Mouse (Mus musculus): Measurements from ENCODE around the gene Fam196b. TPM values are rescaled to one million over a fixed set of nuclear protein-coding genes. Genes with fewer than 3 reads are reported as not detected.

Gene Fam196b
- polyA plus RNA-seq, 1 experiment = 0.08 TPM

DNA sequence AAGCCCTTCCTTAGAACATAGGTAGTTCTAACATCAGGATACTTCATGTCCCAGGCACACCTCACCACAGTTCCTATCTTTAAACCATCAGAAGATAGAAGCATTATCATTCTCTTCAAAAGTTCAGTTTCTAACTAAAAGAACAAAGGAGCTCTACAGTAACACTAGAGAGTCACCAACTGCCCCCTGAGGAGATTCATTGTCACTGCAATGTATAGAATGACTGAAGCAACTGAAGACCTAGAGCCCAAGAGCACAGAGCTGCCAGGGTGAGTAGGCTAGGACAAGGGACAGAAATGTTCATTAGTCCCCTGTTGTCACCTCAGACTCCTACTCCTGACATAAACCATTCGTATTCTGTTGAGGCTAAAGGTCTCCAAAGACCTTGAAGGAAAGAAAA is 152.4 kb downstream of the Fam196b start:
- no peaks in the 10 kb centered on the region for H3K4me1 ChIP-seq (ENCODE audit: control insufficient read depth, insufficient read depth, low read length)
- H3K36me3 ChIP-seq (ENCODE audit: control insufficient read depth, insufficient read depth, low read length) = no peaks in the 10 kb centered on the region
- WGBS = 71% methylated on average over 1 of the region's 1 CpGs
- H3K27ac ChIP-seq (ENCODE audit: insufficient read depth, low read depth, low read length) = no peak overlapping the region
- DNase-seq = no peak
- TF ChIP-seq CTCF (conservative IDR thresholded peaks at IDR 0.05; ENCODE audit: insufficient read depth, insufficient read length, low read depth, low read length) (no peak), POLR2A (IDR thresholded peaks at IDR 0.05; ENCODE audit: low read depth, low read length) (no peak)
- H3K4me3 ChIP-seq (ENCODE audit: insufficient read depth, low read depth, low read length) = no peak overlapping the region
- no peaks in the 10 kb centered on the region for H3K27me3 ChIP-seq (replicated peaks; ENCODE audit: control insufficient read depth, insufficient read depth, low read length)

DNA sequence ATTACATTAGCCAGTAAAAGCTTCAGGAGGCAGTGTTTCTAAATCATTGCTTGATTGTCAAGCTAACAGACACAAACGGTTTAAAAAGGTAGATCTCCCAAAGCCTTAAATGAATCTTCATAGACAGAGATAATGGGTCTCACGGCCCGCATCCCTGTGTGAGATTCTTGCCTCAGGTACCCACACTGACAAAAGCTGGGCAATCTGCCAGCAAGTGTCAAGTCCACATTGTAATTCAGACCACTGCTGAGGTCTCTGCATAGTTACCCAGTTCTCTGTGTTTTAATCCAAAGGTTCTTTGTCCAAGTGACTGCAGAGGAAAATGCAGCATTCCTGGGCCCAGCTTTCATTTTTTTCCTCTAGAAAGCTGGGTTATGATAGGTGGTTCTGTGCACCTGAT is 153.9 kb downstream of the Fam196b start:
- no peaks in the 10 kb centered on the region for H3K4me1 ChIP-seq (ENCODE audit: control insufficient read depth, insufficient read depth, low read length)
- no peaks in the 10 kb centered on the region for H3K27me3 ChIP-seq (replicated peaks; ENCODE audit: control insufficient read depth, insufficient read depth, low read length)
- WGBS = 30% methylated on average over 3 of the region's 3 CpGs
- peak; percentile 43 for DNase-seq
- H3K36me3 ChIP-seq (ENCODE audit: control insufficient read depth, insufficient read depth, low read length) = no peaks in the 10 kb centered on the region
- no peak for TF ChIP-seq POLR2A (IDR thresholded peaks at IDR 0.05; ENCODE audit: low read depth, low read length)
- no peak for TF ChIP-seq CTCF (conservative IDR thresholded peaks at IDR 0.05; ENCODE audit: insufficient read depth, insufficient read length, low read depth, low read length)
- H3K4me3 ChIP-seq (ENCODE audit: insufficient read depth, low read depth, low read length) = no peak overlapping the region
- no peak overlapping the region for H3K27ac ChIP-seq (ENCODE audit: insufficient read depth, low read depth, low read length)

DNA sequence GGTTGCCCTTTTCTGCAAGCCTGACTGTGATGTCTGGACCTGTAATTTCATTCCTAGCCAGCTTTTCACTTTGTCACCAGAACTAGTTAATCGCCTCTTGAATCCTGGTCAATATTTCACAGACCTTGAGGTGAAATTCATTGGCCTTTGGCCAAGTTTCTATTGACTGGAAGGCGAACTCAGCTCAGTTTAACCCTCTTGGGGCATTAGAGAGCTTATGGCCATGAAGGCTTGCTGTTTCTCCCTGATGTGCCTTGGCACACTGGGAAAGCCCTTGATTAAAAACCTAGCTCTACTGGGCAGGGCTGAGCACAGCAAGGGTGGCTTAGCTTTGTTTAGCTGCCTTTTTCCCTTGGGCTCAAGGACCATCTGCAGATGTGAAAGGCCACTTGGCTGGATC is 155.2 kb downstream of the Fam196b start:
- peak; percentile 85 for DNase-seq
- WGBS = 27% methylated on average over 2 of the region's 2 CpGs
- TF ChIP-seq CTCF (conservative IDR thresholded peaks at IDR 0.05; ENCODE audit: insufficient read depth, insufficient read length, low read depth, low read length) (no peak), POLR2A (IDR thresholded peaks at IDR 0.05; ENCODE audit: low read depth, low read length) (no peak)
- Histone ChIP-seq H3K4me3 (ENCODE audit: insufficient read depth, low read depth, low read length) (no peak overlapping the region), H3K4me1 (ENCODE audit: control insufficient read depth, insufficient read depth, low read length) (no peaks in the 10 kb centered on the region), H3K36me3 (ENCODE audit: control insufficient read depth, insufficient read depth, low read length) (no peaks in the 10 kb centered on the region), H3K27ac (ENCODE audit: insufficient read depth, low read depth, low read length) (no peak overlapping the region), H3K27me3 (replicated peaks; ENCODE audit: control insufficient read depth, insufficient read depth, low read length) (no peaks in the 10 kb centered on the region)

Other genes starting within 250 kb of the Fam196b start
- gene 4930469K13Rik, start 216.3 kb upstream of the Fam196b start, polyA plus RNA-seq (2012; rRNA removed) = 3.1 and 3.5 TPM in 2 replicates
- gene Foxi1, start 106.7 kb upstream of the Fam196b start, polyA plus RNA-seq (2012; rRNA removed) = 32.8 and 36.9 TPM in 2 replicates